Mouse (Mus musculus): ENCODE results near the gene Srbd1. TPM values are rescaled to one million over a fixed set of nuclear protein-coding genes. Genes with fewer than 3 reads are reported as not detected.

Gene Srbd1
- total RNA-seq, 2 experiments from 2014 or later = 16.5 to 17.0 TPM

GRCm38 (mm10) chr17:86021231-86021630 lies 123.7 kb downstream of the Srbd1 start:
- TF ChIP-seq CTCF (conservative IDR thresholded peaks at IDR 0.05) = no peak
- Histone ChIP-seq H3K4me3 (no peak overlapping the region), H3K27ac (no peak overlapping the region)
- no peak for DNase-seq (ENCODE audit: low spot score in 2 of 2)

GRCm38 (mm10) chr17:86019793-86020192 lies 125.2 kb downstream of the Srbd1 start:
- Histone ChIP-seq H3K4me3 (no peak overlapping the region), H3K27ac (no peak overlapping the region)
- no peak for TF ChIP-seq CTCF (conservative IDR thresholded peaks at IDR 0.05)
- DNase-seq (ENCODE audit: low spot score in 2 of 2) = no peak

- no peak for DNase-seq (ENCODE audit: low spot score in 2 of 2)
Measured at GRCm38 (mm10) chr17:86014246-86014645, 130.7 kb downstream of the Srbd1 start.

GRCm38 (mm10) chr17:86012576-86012975 lies 132.4 kb downstream of the Srbd1 start:
- no peak for TF ChIP-seq CTCF (conservative IDR thresholded peaks at IDR 0.05)
- no peak for DNase-seq (ENCODE audit: low spot score in 2 of 2)
- Histone ChIP-seq H3K4me3 (no peak overlapping the region), H3K27ac (no peak overlapping the region)

More at GRCm38 (mm10) chr17:86014246-86014645, 130.7 kb downstream of the Srbd1 start:
- TF ChIP-seq CTCF (conservative IDR thresholded peaks at IDR 0.05) = peak; percentile 71
- H3K27ac ChIP-seq = no peak overlapping the region
- no peak overlapping the region for H3K4me3 ChIP-seq

- TF ChIP-seq CTCF (conservative IDR thresholded peaks at IDR 0.05) = no peak
- no peak overlapping the region for H3K4me3 ChIP-seq
- no peak for DNase-seq (ENCODE audit: low spot score in 2 of 2)
- no peak overlapping the region for H3K27ac ChIP-seq
Measured at GRCm38 (mm10) chr17:86011849-86012248, 133.1 kb downstream of the Srbd1 start.

GRCm38 (mm10) chr17:86008401-86008800 lies 136.6 kb downstream of the Srbd1 start:
- no peak for TF ChIP-seq CTCF (conservative IDR thresholded peaks at IDR 0.05)
- no peak overlapping the region for H3K4me3 ChIP-seq
- H3K27ac ChIP-seq = no peak overlapping the region
- DNase-seq (ENCODE audit: low spot score in 2 of 2) = no peak

- Histone ChIP-seq H3K4me3 (no peak overlapping the region), H3K27ac (no peak overlapping the region)
- no peak for DNase-seq (ENCODE audit: low spot score in 2 of 2)
- no peak for TF ChIP-seq CTCF (conservative IDR thresholded peaks at IDR 0.05)
Measured at GRCm38 (mm10) chr17:86002113-86002512, 142.9 kb downstream of the Srbd1 start.

- no peak for DNase-seq (ENCODE audit: low spot score in 2 of 2)
- no peak for TF ChIP-seq CTCF (conservative IDR thresholded peaks at IDR 0.05)
- H3K27ac ChIP-seq = no peak overlapping the region
- no peak overlapping the region for H3K4me3 ChIP-seq
Measured at GRCm38 (mm10) chr17:86001667-86002066, 143.3 kb downstream of the Srbd1 start.

GRCm38 (mm10) chr17:85995727-85996126 lies 149.2 kb downstream of the Srbd1 start:
- no peak for TF ChIP-seq CTCF (conservative IDR thresholded peaks at IDR 0.05)

GRCm38 (mm10) chr17:85995086-85995485 lies 149.9 kb downstream of the Srbd1 start:
- Histone ChIP-seq H3K4me3 (no peak overlapping the region), H3K27ac (no peak overlapping the region)
- TF ChIP-seq CTCF (conservative IDR thresholded peaks at IDR 0.05) = no peak
- DNase-seq (ENCODE audit: low spot score in 2 of 2) = no peak

More at GRCm38 (mm10) chr17:85995727-85996126, 149.2 kb downstream of the Srbd1 start:
- no peak overlapping the region for H3K27ac ChIP-seq
- H3K4me3 ChIP-seq = no peak overlapping the region
- peak; percentile 60 to 69 for DNase-seq (ENCODE audit: low spot score in 2 of 2)

- H3K27ac ChIP-seq = no peak overlapping the region
- TF ChIP-seq CTCF (conservative IDR thresholded peaks at IDR 0.05) = no peak
- no peak for DNase-seq (ENCODE audit: low spot score in 2 of 2)
- H3K4me3 ChIP-seq = no peak overlapping the region
Measured at GRCm38 (mm10) chr17:85989058-85989769, 155.8 kb downstream of the Srbd1 start.

GRCm38 (mm10) chr17:85987531-85987930 lies 157.4 kb downstream of the Srbd1 start:
- TF ChIP-seq CTCF (conservative IDR thresholded peaks at IDR 0.05) = no peak
- DNase-seq (ENCODE audit: low spot score in 2 of 2) = no peak
- Histone ChIP-seq H3K27ac (no peak overlapping the region), H3K4me3 (no peak overlapping the region)

- no peak overlapping the region for H3K27ac ChIP-seq
- H3K4me3 ChIP-seq = no peak overlapping the region
- TF ChIP-seq CTCF (conservative IDR thresholded peaks at IDR 0.05) = no peak
- DNase-seq (ENCODE audit: low spot score in 2 of 2) = no peak
Measured at GRCm38 (mm10) chr17:85986624-85987023, 158.4 kb downstream of the Srbd1 start.

GRCm38 (mm10) chr17:85986181-85986580 lies 158.8 kb downstream of the Srbd1 start:
- no peak for DNase-seq (ENCODE audit: low spot score in 2 of 2)
- no peak overlapping the region for H3K27ac ChIP-seq
- no peak overlapping the region for H3K4me3 ChIP-seq
- no peak for TF ChIP-seq CTCF (conservative IDR thresholded peaks at IDR 0.05)

All from layer of hippocampus, adult 2 months (tissue).